Mouse (Mus musculus): ENCODE data around the gene Wdr31.

DNA sequence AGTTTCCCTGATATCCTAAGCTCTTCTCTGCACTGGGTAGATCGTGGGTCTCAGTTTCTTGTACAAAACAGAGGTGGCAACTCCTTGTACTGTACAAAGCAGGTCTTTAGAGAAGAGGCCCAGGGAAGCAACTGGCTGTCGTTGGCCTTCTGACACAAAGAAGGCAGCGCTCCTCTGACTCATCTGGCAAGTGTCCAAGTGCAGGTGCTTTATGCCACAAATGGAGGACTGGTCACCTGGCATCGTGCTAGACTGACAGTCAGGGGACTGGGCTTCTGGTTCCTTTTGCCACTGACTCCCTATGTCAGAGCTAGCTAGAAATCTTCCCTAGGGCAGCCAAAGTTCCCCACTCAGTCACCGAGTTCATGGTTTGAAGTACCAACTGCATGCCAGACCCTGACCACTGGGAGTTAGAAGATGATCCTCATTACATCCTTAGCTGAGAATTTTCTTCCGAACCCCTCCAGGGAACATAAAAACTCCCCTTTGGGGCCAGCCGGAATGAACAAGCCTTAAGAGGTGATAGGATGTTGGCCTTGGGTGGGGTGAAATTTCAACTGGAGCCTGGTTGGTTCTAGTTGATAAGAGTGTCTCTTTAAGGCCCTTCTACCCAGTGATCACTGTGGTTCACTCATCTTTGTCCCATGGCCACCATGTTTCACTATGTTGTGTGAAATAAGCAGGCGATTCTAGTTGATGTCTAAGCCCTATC lies 14.9 kb upstream of the Wdr31 start:
- no peak for TF ChIP-seq POLR2A (IDR thresholded peaks at IDR 0.05; ENCODE audit: borderline replicate concordance, extremely low read depth, insufficient read depth, insufficient read length, poor library complexity, severe bottlenecking)
- TF ChIP-seq CTCF (IDR thresholded peaks at IDR 0.05; ENCODE audit: borderline replicate concordance, extremely low read depth, insufficient read depth, insufficient read length): no peak

Measured in brain, embryonic 14.5 days (tissue).